Mouse (Mus musculus): ENCODE data around the gene Htr5a.

Gene Htr5a

DNA sequence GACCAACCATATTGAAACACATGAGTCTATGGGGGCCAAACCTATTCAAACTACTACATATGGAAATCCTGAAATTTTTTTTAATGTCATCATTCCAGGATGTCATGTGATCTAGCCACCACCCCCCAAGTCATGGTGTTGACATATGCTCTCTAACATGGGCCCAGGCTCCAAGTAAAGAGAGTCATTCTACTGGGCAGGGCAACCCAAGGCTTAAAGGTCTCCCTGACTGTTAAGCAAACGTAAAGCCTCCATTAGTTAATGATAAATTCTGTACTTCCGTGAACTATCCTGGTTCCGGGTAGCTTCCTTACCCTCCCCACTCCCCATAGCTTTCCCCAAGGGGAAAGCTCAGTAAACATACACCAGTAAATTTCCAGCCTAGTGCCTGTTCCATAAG, 46.1 kb downstream of the Htr5a start:
- no peak for DNase-seq

DNA sequence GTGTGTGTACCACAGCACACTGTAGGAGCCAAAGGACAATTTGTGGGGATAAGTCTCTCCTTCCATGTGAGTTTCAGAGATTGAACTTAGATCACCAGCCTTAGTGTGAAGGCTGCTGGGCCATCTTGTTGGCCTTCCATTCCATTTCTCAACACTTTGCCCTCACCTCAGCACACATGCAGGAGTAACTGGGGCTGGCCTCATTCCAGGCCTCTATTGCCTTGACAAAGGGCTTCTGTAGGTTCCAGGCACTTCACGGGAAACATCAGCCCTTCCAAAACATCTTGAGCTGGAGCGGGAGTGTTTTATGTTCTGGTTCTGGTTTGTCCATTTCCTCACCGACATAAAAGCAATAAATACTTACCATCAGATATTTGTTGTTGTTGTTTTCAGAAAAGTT, 54.0 kb downstream of the Htr5a start:
- DNase-seq, result no peak

- no peak for DNase-seq
Observed at GRCm38 (mm10) chr5:27899756-27900155, 57.8 kb downstream of the Htr5a start.

DNA sequence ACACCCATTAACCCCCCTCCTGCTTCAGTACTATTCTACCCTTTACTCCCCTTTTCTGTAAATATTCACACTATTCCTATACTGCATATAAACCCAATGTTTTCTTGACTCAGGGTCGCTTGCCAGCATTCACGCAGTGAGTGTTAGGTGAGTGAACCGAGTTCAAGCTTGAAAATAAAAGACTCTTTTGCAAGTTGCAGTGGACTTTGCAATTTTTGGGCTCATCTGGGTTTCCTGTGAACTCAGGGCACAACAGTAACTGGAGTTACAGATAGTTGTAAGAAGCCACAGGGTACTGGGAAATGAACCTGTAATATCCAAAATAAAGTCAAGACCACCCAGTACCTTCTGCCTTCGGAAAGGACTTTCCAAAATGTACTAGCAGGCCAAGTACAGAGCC, 58.2 kb downstream of the Htr5a start:
- DNase-seq, result no peak
